ENCODE assay signal across 22 mouse cellular contexts in genomic region chr17:30436021-30436461, GRCm38 (mm10).
DNase-seq lines count a peak whose midpoint lies in the region; ATAC-seq and TF ChIP-seq lines count a peak whose summit lies in the region.
"Had no signal": no experiment of that assay in that cellular context is flagged by ENCODE, and none has a peak within 500 bp of the region (broad histone marks: within the 10 kb centered on the region; RNA-seq: fewer than 3 reads in every experiment).

No protein-coding gene starts in this region.

- H3K4me1 ChIP-seq in intestine, embryonic 15.5 days (replicated peaks) = peaks cover 3% of the 10 kb centered on the region; the same call in 1 of the 2 replicates
- H3K4me1 ChIP-seq in intestine, postnatal 0 days (replicated peaks; ENCODE audit: control insufficient read depth, insufficient read depth, low read length) = peaks cover 5% of the 10 kb centered on the region; the same call in 1 of the 2 replicates
- peaks cover 14% of the 10 kb centered on the region; the same call in 1 of the 2 replicates for H3K4me1 ChIP-seq in forebrain, postnatal 0 days (ENCODE audit: insufficient read depth)
- H3K4me1 ChIP-seq: embryonic facial prominence, embryonic 15.5 days had no signal

- TF ChIP-seq CTCF in intestine, postnatal 0 days (IDR thresholded peaks at IDR 0.05; ENCODE audit: low read depth) = no peak
- TF ChIP-seq CTCF in brain, embryonic 14.5 days (IDR thresholded peaks at IDR 0.05; ENCODE audit: borderline replicate concordance, extremely low read depth, insufficient read depth, insufficient read length) = no peak
- no peak for TF ChIP-seq CTCF in forebrain, postnatal 0 days (IDR thresholded peaks at IDR 0.05; ENCODE audit: low read depth)

- H3K9me3 ChIP-seq in intestine, embryonic 15.5 days = no peaks in the 10 kb centered on the region
- no peaks in the 10 kb centered on the region for H3K9me3 ChIP-seq in intestine, postnatal 0 days (ENCODE audit: control insufficient read depth)
- H3K9me3 ChIP-seq in forebrain, postnatal 0 days (ENCODE audit: low read length) = no peaks in the 10 kb centered on the region
- H3K9me3 ChIP-seq: embryonic facial prominence, embryonic 15.5 days; heart, embryonic 15.5 days; hindbrain, embryonic 15.5 days; liver, embryonic 13.5 days; neural tube, embryonic 15.5 days; stomach, embryonic 15.5 days had no signal

- no peak overlapping the region for H3K4me3 ChIP-seq in intestine, embryonic 15.5 days (replicated peaks)
- H3K4me3 ChIP-seq in intestine, postnatal 0 days (ENCODE audit: low read depth, low read length) = no peak overlapping the region
- H3K4me3 ChIP-seq in forebrain, postnatal 0 days (ENCODE audit: low read depth, low read length) = no peak overlapping the region
- H3K4me3 ChIP-seq: embryonic facial prominence, embryonic 15.5 days; heart, embryonic 15.5 days; hindbrain, embryonic 15.5 days; liver, embryonic 13.5 days; neural tube, embryonic 15.5 days; stomach, embryonic 15.5 days had no signal

- no peak overlapping the region for H3K27ac ChIP-seq in intestine, embryonic 15.5 days
- H3K27ac ChIP-seq in intestine, postnatal 0 days (ENCODE audit: low read depth, low read length) = no peak overlapping the region
- no peak overlapping the region for H3K27ac ChIP-seq in forebrain, postnatal 0 days (ENCODE audit: low read depth, low read length)
- H3K27ac ChIP-seq: embryonic facial prominence, embryonic 15.5 days; heart, embryonic 15.5 days; hindbrain, embryonic 15.5 days; liver, embryonic 13.5 days; neural tube, embryonic 15.5 days; stomach, embryonic 15.5 days had no signal

- no peak overlapping the region for H3K4me2 ChIP-seq in intestine, embryonic 15.5 days (replicated peaks)
- H3K4me2 ChIP-seq in intestine, postnatal 0 days (replicated peaks; ENCODE audit: low read depth) = no peak overlapping the region
- no peak overlapping the region for H3K4me2 ChIP-seq in forebrain, postnatal 0 days (ENCODE audit: low read depth)
- H3K4me2 ChIP-seq: embryonic facial prominence, embryonic 15.5 days; heart, embryonic 15.5 days; hindbrain, embryonic 15.5 days; liver, embryonic 13.5 days; neural tube, embryonic 15.5 days; stomach, embryonic 15.5 days had no signal

- H3K9ac ChIP-seq in intestine, embryonic 15.5 days = no peak overlapping the region
- H3K9ac ChIP-seq in intestine, postnatal 0 days (ENCODE audit: low read depth, low read length) = no peak overlapping the region
- H3K9ac ChIP-seq in forebrain, postnatal 0 days = no peak overlapping the region
- H3K9ac ChIP-seq: embryonic facial prominence, embryonic 15.5 days; heart, embryonic 15.5 days; hindbrain, embryonic 15.5 days; liver, embryonic 13.5 days; neural tube, embryonic 15.5 days; stomach, embryonic 15.5 days had no signal

- peak; percentile 48 for DNase-seq in brain, embryonic 14.5 days (ENCODE audit: low read depth)
- DNase-seq in forebrain, postnatal 0 days = no peak
- peak; percentile 77 for DNase-seq in layer of hippocampus, adult 9-11 months
- no peak for DNase-seq in adrenal gland, adult (ENCODE audit: inconsistent age in 2 of 2, low spot score in 1 of 2)
- DNase-seq in frontal cortex, postnatal 36 days (ENCODE audit: low spot score in 2 of 2) = no peak
- DNase-seq: adrenal gland, postnatal 14 days; cerebellum, adult 9-11 months; gastrocnemius, postnatal 25 days; heart, postnatal 36 days; liver, embryonic 13.5 days; lung, adult 2 months; lung, postnatal 14 days; right cerebral cortex, adult 18-20 months; thymus, postnatal 36 days had no signal

- H3K27me3 ChIP-seq in intestine, embryonic 15.5 days (replicated peaks) = no peaks in the 10 kb centered on the region
- H3K27me3 ChIP-seq in intestine, postnatal 0 days (replicated peaks; ENCODE audit: control insufficient read depth, insufficient read depth, low read length) = no peaks in the 10 kb centered on the region
- no peaks in the 10 kb centered on the region for H3K27me3 ChIP-seq in forebrain, postnatal 0 days (ENCODE audit: insufficient read depth, low read length)
- H3K27me3 ChIP-seq: embryonic facial prominence, embryonic 15.5 days; heart, embryonic 15.5 days; hindbrain, embryonic 15.5 days; liver, embryonic 13.5 days; neural tube, embryonic 15.5 days; stomach, embryonic 15.5 days had no signal

- ATAC-seq in intestine, embryonic 15.5 days = 0 out of 2 replicates have a peak, but pooled peaks have one; percentile 58
- no peak; the same call in 1 of the 2 replicates for ATAC-seq in intestine, postnatal 0 days
- peak; percentile 29; the same call in 1 of the 2 replicates for ATAC-seq in forebrain, postnatal 0 days
- ATAC-seq: activated CD4-positive, CD25-positive, alpha-beta regulatory T cell, adult 4 months had no signal

- TF ChIP-seq POLR2A in brain, embryonic 14.5 days (IDR thresholded peaks at IDR 0.05; ENCODE audit: borderline replicate concordance, extremely low read depth, insufficient read depth, insufficient read length, poor library complexity, severe bottlenecking) = no peak

- 54% methylated on average over 5 of the region's 5 CpGs for WGBS in intestine, embryonic 15.5 days
- WGBS in intestine, postnatal 0 days = 43% methylated on average over 5 of the region's 5 CpGs
- WGBS in forebrain, postnatal 0 days = 29% methylated on average over 5 of the region's 5 CpGs

- H3K36me3 ChIP-seq in intestine, embryonic 15.5 days = no peaks in the 10 kb centered on the region
- no peaks in the 10 kb centered on the region for H3K36me3 ChIP-seq in intestine, postnatal 0 days (ENCODE audit: control insufficient read depth, insufficient read depth)
- no peaks in the 10 kb centered on the region for H3K36me3 ChIP-seq in forebrain, postnatal 0 days (ENCODE audit: insufficient read depth)
- H3K36me3 ChIP-seq: embryonic facial prominence, embryonic 15.5 days; heart, embryonic 15.5 days; hindbrain, embryonic 15.5 days; liver, embryonic 13.5 days; neural tube, embryonic 15.5 days; stomach, embryonic 15.5 days had no signal

Comparison
In these comparisons a context has a peak if more than half of its experiments do, and no peak if none do; other contexts are left out.
1. DNase-seq: peak in brain, embryonic 14.5 days (single experiment) and layer of hippocampus, adult 9-11 months (single experiment); none in forebrain, postnatal 0 days (single experiment), adrenal gland, adult (0 of 2) and frontal cortex, postnatal 36 days (0 of 2).